Mouse (Mus musculus) bone marrow macrophage, adult 2 months (primary cell): ENCODE data around the gene Npas3. TPM values are rescaled to one million over a fixed set of nuclear protein-coding genes. Genes with fewer than 3 reads are reported as not detected.

Source experiments
- H3K27ac ChIP-seq: 2 replicates; pipeline ENCODE4 v1.5.1; 2012; ENCODE audit warnings: low read depth, low read length; ENCODE audit not compliant: insufficient read depth
- H3K4me1 ChIP-seq: 2 replicates; pipeline ENCODE4 v1.6.1; 2012; ENCODE audit warnings: low read length; ENCODE audit not compliant: control insufficient read depth, insufficient read depth
- H3K4me3 ChIP-seq: 2 replicates; pipeline ENCODE4 v1.5.1; 2012; ENCODE audit warnings: mild to moderate bottlenecking, low read length, moderate library complexity; ENCODE audit not compliant: insufficient read depth
- CTCF ChIP-seq: IDR thresholded peaks from 2 replicates; pipeline ENCODE4 v1.5.1; 2012; ENCODE audit warnings: low read depth, mild to moderate bottlenecking, low read length, moderate library complexity
- POLR2A ChIP-seq: IDR thresholded peaks from 2 replicates; pipeline ENCODE4 v1.6.1; 2012; ENCODE audit warnings: mild to moderate bottlenecking, low read depth, low read length, borderline replicate concordance
- polyA plus RNA-seq: library from polyadenylated mRNA; stranded (reverse); fragments of >200 nt; gene quantifications from 2 replicates; pipeline ENCODE4 v1.2.4, GENCODE M21; 2012; ENCODE audit not compliant: missing spikeins, insufficient read depth, insufficient read length

Gene Npas3
- polyA plus RNA-seq, 1 experiment: not detected

GRCm38 (mm10) chr12:53327653-53328188 is 79.2 kb downstream of the Npas3 start:
- Histone ChIP-seq H3K4me3 (no peak overlapping the region), H3K4me1 (no peaks in the 10 kb centered on the region), H3K27ac (no peak overlapping the region)
- no peak for TF ChIP-seq CTCF
- TF ChIP-seq POLR2A: no peak

- H3K27ac ChIP-seq: no peak overlapping the region
- H3K4me1 ChIP-seq: no peaks in the 10 kb centered on the region
- H3K4me3 ChIP-seq: no peak overlapping the region
- TF ChIP-seq POLR2A: no peak
- TF ChIP-seq CTCF: no peak
These were observed 79.8 kb downstream of the Npas3 start for GRCm38 (mm10) chr12:53328257-53328736.

GRCm38 (mm10) chr12:53330141-53330540 is 81.7 kb downstream of the Npas3 start:
- no peak overlapping the region for H3K27ac ChIP-seq
- H3K4me1 ChIP-seq: no peaks in the 10 kb centered on the region
- H3K4me3 ChIP-seq: no peak overlapping the region
- no peak for TF ChIP-seq POLR2A
- TF ChIP-seq CTCF: no peak

GRCm38 (mm10) chr12:53331391-53331790 is 82.9 kb downstream of the Npas3 start:
- H3K4me1 ChIP-seq: no peaks in the 10 kb centered on the region
- TF ChIP-seq POLR2A (no peak), CTCF (no peak)
- no peak overlapping the region for H3K27ac ChIP-seq
- H3K4me3 ChIP-seq: no peak overlapping the region

- TF ChIP-seq CTCF (no peak), POLR2A (no peak)
- H3K4me3 ChIP-seq: no peak overlapping the region
- H3K27ac ChIP-seq: no peak overlapping the region
- H3K4me1 ChIP-seq: no peaks in the 10 kb centered on the region
These were observed 83.3 kb downstream of the Npas3 start for GRCm38 (mm10) chr12:53331800-53332199.

GRCm38 (mm10) chr12:53333251-53333650 is 84.8 kb downstream of the Npas3 start:
- H3K27ac ChIP-seq: no peak overlapping the region
- no peaks in the 10 kb centered on the region for H3K4me1 ChIP-seq
- no peak overlapping the region for H3K4me3 ChIP-seq
- TF ChIP-seq CTCF: no peak
- no peak for TF ChIP-seq POLR2A

GRCm38 (mm10) chr12:53338349-53338948 is 90.0 kb downstream of the Npas3 start:
- Histone ChIP-seq H3K4me3 (no peak overlapping the region), H3K27ac (no peak overlapping the region), H3K4me1 (no peaks in the 10 kb centered on the region)
- TF ChIP-seq POLR2A: no peak
- no peak for TF ChIP-seq CTCF

- TF ChIP-seq POLR2A (no peak), CTCF (no peak)
- H3K4me3 ChIP-seq: no peak overlapping the region
- H3K4me1 ChIP-seq: no peaks in the 10 kb centered on the region
- H3K27ac ChIP-seq: no peak overlapping the region
These were observed 94.3 kb downstream of the Npas3 start for GRCm38 (mm10) chr12:53342741-53343140.

- Histone ChIP-seq H3K27ac (no peak overlapping the region), H3K4me1 (no peaks in the 10 kb centered on the region), H3K4me3 (no peak overlapping the region)
- TF ChIP-seq CTCF: no peak
- TF ChIP-seq POLR2A: no peak
These were observed 103.4 kb downstream of the Npas3 start for GRCm38 (mm10) chr12:53351860-53352259.

- no peaks in the 10 kb centered on the region for H3K4me1 ChIP-seq
- no peak overlapping the region for H3K4me3 ChIP-seq
- H3K27ac ChIP-seq: no peak overlapping the region
- TF ChIP-seq CTCF: no peak
- TF ChIP-seq POLR2A: no peak
These were observed 117.3 kb downstream of the Npas3 start for GRCm38 (mm10) chr12:53365751-53366150.

GRCm38 (mm10) chr12:53384851-53385250 is 136.4 kb downstream of the Npas3 start:
- no peak overlapping the region for H3K4me3 ChIP-seq
- H3K4me1 ChIP-seq: no peaks in the 10 kb centered on the region
- H3K27ac ChIP-seq: no peak overlapping the region
- TF ChIP-seq CTCF: no peak
- no peak for TF ChIP-seq POLR2A
